Mouse (Mus musculus): ENCODE measurements around the gene Rnf4. TPM values are rescaled to one million over a fixed set of nuclear protein-coding genes. Genes with fewer than 3 reads are reported as not detected.

Rnf4 gene
- polyA plus RNA-seq, 1 experiment from 2014 or later: 132 TPM

DNA sequence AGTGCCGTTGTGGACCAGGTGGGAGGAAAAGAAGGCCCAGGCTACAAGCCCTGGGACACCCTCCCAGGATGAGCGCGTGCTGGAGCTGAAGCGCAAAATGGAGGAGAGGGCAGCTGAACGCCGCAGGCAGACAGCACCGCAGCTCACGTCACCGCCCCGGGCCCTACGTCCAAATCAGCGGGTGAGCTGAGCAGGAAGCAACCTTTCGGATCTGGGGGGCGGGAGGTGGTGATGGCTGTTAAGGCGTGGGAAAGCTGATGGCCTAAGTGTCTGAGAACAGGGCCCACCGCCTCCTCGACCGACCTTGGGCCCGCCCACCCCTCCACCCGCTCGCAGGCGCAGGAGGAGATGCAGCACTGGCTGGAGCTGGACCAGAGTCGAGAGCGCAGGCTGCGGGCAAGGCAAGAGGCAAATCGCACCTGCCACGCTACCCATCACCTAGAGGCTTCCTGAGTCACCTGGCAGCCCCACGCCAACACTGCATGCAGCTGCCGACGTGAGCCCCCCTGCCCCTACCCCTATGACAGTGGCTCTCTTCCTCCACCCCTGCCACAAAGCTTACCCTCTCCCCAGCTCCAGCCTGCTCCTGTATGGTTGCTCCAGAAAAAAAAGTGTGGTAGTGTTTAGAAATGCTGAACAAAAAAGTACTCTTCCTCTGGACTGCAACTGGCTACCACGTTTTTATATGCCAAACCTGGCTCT is 9.1 kb upstream of the Rnf4 start:
- WGBS: 16% methylated on average over 26 of the region's 31 CpGs
- H3K27me3 ChIP-seq (replicated peaks; ENCODE audit: control insufficient read depth, insufficient read depth, low read length): no peaks in the 10 kb centered on the region
- ATAC-seq: peak; percentile 86
- H3K9ac ChIP-seq (ENCODE audit: low read depth, low read length): peak overlapping the region; percentile 70
- H3K4me3 ChIP-seq (ENCODE audit: low read length): peak overlapping the region; percentile 32
- peak overlapping the region; percentile 12; the same call in 1 of the 2 replicates for H3K27ac ChIP-seq (ENCODE audit: low read depth, low read length)
- peaks cover 4% of the 10 kb centered on the region for H3K4me1 ChIP-seq (ENCODE audit: control insufficient read depth, insufficient read depth, low read depth, low read length)
- no peaks in the 10 kb centered on the region for H3K9me3 ChIP-seq (ENCODE audit: control insufficient read depth, low read length)
- no peaks in the 10 kb centered on the region for H3K36me3 ChIP-seq (ENCODE audit: control insufficient read depth, insufficient read depth, low read length)
- H3K4me2 ChIP-seq (ENCODE audit: low read length): peak overlapping the region; percentile 61

GRCm38 (mm10) chr5:34330136-34330535 is 6.0 kb upstream of the Rnf4 start:
- Histone ChIP-seq H3K27me3 (replicated peaks; ENCODE audit: control insufficient read depth, insufficient read depth, low read length) (no peaks in the 10 kb centered on the region), H3K9ac (ENCODE audit: low read depth, low read length) (no peak overlapping the region), H3K27ac (ENCODE audit: low read depth, low read length) (no peak overlapping the region), H3K4me3 (ENCODE audit: low read length) (no peak overlapping the region), H3K36me3 (ENCODE audit: control insufficient read depth, insufficient read depth, low read length) (no peaks in the 10 kb centered on the region), H3K9me3 (ENCODE audit: control insufficient read depth, low read length) (no peaks in the 10 kb centered on the region), H3K4me1 (ENCODE audit: control insufficient read depth, insufficient read depth, low read depth, low read length) (peaks cover 5% of the 10 kb centered on the region), H3K4me2 (ENCODE audit: low read length) (no peak overlapping the region)
- no peak for ATAC-seq
- WGBS: 94% methylated on average over 2 of the region's 2 CpGs

- no peak overlapping the region for H3K4me2 ChIP-seq (ENCODE audit: low read length)
- no peak overlapping the region for H3K4me3 ChIP-seq (ENCODE audit: low read length)
- H3K4me1 ChIP-seq (ENCODE audit: control insufficient read depth, insufficient read depth, low read depth, low read length): peaks cover 19% of the 10 kb centered on the region
- H3K27me3 ChIP-seq (replicated peaks; ENCODE audit: control insufficient read depth, insufficient read depth, low read length): no peaks in the 10 kb centered on the region
- no peak overlapping the region for H3K27ac ChIP-seq (ENCODE audit: low read depth, low read length)
- no peaks in the 10 kb centered on the region for H3K36me3 ChIP-seq (ENCODE audit: control insufficient read depth, insufficient read depth, low read length)
- no peaks in the 10 kb centered on the region for H3K9me3 ChIP-seq (ENCODE audit: control insufficient read depth, low read length)
- H3K9ac ChIP-seq (ENCODE audit: low read depth, low read length): no peak overlapping the region
- ATAC-seq: no peak
- WGBS: 93% methylated on average over 1 of the region's 1 CpGs
Observed at GRCm38 (mm10) chr5:34334081-34334480, 2.0 kb upstream of the Rnf4 start.

- ATAC-seq: peak; percentile 75
- Histone ChIP-seq H3K4me3 (ENCODE audit: low read length) (peak overlapping the region; percentile 88), H3K9ac (ENCODE audit: low read depth, low read length) (peak overlapping the region; percentile 94), H3K27ac (ENCODE audit: low read depth, low read length) (peak overlapping the region; percentile 90), H3K27me3 (replicated peaks; ENCODE audit: control insufficient read depth, insufficient read depth, low read length) (no peaks in the 10 kb centered on the region), H3K4me1 (ENCODE audit: control insufficient read depth, insufficient read depth, low read depth, low read length) (peaks cover 19% of the 10 kb centered on the region), H3K4me2 (ENCODE audit: low read length) (peak overlapping the region; percentile 96), H3K36me3 (ENCODE audit: control insufficient read depth, insufficient read depth, low read length) (no peaks in the 10 kb centered on the region), H3K9me3 (ENCODE audit: control insufficient read depth, low read length) (no peaks in the 10 kb centered on the region)
- 4% methylated on average over 21 of the region's 21 CpGs for WGBS
Observed at GRCm38 (mm10) chr5:34335539-34336096, 471 bp upstream of the Rnf4 start.

DNA sequence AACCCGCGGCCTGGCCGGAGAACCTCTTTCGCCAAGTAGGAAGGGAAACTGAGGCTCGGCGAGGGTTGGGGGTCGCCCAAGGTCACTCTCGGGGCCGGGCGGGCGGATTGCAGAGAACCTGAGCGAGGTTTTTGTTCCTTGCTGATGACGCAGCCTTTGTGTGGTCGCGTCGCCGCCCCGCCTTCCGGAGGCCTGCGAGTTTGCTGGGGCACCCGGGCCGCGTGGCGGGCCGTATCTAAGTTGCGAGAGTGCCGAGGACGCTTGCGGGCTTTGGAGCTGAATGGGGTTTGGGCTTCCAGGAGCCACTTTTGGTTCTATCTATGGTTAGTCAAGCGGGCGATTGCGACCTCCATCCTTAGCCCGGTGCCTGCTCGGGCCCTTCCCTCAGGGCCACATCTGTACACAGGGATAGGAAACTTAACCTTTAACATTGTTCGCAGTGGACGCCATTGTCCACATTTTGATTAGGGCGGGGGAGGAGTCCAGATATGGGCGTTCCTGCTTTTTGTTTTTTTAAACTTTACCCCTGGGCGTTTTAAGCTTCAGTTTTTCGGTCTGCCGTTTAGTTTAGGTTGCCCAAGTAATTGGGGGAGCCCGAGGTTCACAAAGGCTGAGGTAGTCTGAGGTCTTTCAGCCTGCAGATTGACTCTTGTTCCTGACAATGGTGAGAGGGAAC is 824 bp downstream of the Rnf4 start:
- 0% methylated on average over 37 of the region's 42 CpGs for WGBS
- H3K9me3 ChIP-seq (ENCODE audit: control insufficient read depth, low read length): no peaks in the 10 kb centered on the region
- peak overlapping the region; percentile 95 for H3K27ac ChIP-seq (ENCODE audit: low read depth, low read length)
- H3K36me3 ChIP-seq (ENCODE audit: control insufficient read depth, insufficient read depth, low read length): no peaks in the 10 kb centered on the region
- peak overlapping the region; percentile 88 for H3K4me3 ChIP-seq (ENCODE audit: low read length)
- no peak for ATAC-seq
- H3K4me1 ChIP-seq (ENCODE audit: control insufficient read depth, insufficient read depth, low read depth, low read length): peaks cover 19% of the 10 kb centered on the region
- H3K27me3 ChIP-seq (replicated peaks; ENCODE audit: control insufficient read depth, insufficient read depth, low read length): no peaks in the 10 kb centered on the region
- peak overlapping the region; percentile 95 for H3K9ac ChIP-seq (ENCODE audit: low read depth, low read length)
- H3K4me2 ChIP-seq (ENCODE audit: low read length): peak overlapping the region; percentile 97

DNA sequence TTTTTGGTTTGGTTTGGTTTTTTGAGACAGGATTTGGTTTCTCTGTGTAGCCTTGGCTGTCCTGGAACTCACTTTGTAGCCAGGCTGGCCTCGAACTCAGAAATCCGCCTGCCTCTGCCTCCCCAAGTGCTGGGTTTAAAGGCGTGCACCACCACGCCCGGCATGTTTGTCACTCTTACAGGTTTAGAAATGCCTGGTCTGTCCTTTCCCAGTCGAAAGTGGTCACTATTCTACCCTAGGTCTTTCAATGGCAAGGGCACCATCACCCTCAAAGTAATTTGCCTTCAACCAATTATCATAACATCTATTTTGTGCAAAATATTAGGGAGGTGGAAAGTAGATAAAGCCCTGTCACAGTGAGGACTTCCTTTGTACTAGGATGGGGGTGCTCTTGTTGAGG is 4.2 kb downstream of the Rnf4 start:
- Histone ChIP-seq H3K9me3 (ENCODE audit: control insufficient read depth, low read length) (no peaks in the 10 kb centered on the region), H3K4me3 (ENCODE audit: low read length) (no peak overlapping the region), H3K4me2 (ENCODE audit: low read length) (no peak overlapping the region), H3K4me1 (ENCODE audit: control insufficient read depth, insufficient read depth, low read depth, low read length) (peaks cover 17% of the 10 kb centered on the region), H3K9ac (ENCODE audit: low read depth, low read length) (no peak overlapping the region), H3K36me3 (ENCODE audit: control insufficient read depth, insufficient read depth, low read length) (no peaks in the 10 kb centered on the region), H3K27me3 (replicated peaks; ENCODE audit: control insufficient read depth, insufficient read depth, low read length) (no peaks in the 10 kb centered on the region), H3K27ac (ENCODE audit: low read depth, low read length) (no peak overlapping the region)
- ATAC-seq: no peak
- WGBS: 95% methylated on average over 6 of the region's 6 CpGs

DNA sequence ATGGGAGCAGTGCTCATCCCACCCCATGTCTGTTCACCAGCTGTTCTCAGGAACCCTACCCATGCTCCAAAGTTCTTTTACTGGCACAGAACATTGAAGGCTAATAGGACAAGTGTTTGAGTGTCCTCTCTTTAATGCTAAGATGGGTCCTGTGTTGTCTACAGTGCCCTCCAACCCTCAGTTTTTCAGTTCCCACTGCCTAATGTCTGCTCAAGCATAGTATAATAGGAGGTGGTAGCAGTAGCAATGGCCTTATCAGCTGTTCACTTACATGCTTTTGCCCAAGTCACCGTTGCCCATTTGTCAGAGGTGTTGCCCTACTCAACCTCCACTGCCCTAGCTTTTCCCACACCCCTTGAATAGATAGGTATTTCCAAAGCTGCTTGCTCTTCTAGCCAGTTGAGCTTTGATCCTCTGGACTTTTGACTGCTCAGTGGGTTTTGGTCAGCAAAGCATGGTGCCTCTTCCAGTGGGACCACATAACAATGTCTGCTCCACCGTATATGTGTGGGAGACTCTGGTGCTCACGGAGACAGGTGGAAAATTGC is 16.1 kb downstream of the Rnf4 start:
- H3K27ac ChIP-seq (ENCODE audit: low read depth, low read length): no peak overlapping the region
- no peak overlapping the region for H3K9ac ChIP-seq (ENCODE audit: low read depth, low read length)
- peaks cover 48% of the 10 kb centered on the region for H3K36me3 ChIP-seq (ENCODE audit: control insufficient read depth, insufficient read depth, low read length)
- no peak for ATAC-seq
- H3K9me3 ChIP-seq (ENCODE audit: control insufficient read depth, low read length): no peaks in the 10 kb centered on the region
- H3K4me1 ChIP-seq (ENCODE audit: control insufficient read depth, insufficient read depth, low read depth, low read length): no peaks in the 10 kb centered on the region
- no peaks in the 10 kb centered on the region for H3K27me3 ChIP-seq (replicated peaks; ENCODE audit: control insufficient read depth, insufficient read depth, low read length)
- no peak overlapping the region for H3K4me3 ChIP-seq (ENCODE audit: low read length)
- WGBS: 96% methylated on average over 3 of the region's 3 CpGs
- H3K4me2 ChIP-seq (ENCODE audit: low read length): no peak overlapping the region

DNA sequence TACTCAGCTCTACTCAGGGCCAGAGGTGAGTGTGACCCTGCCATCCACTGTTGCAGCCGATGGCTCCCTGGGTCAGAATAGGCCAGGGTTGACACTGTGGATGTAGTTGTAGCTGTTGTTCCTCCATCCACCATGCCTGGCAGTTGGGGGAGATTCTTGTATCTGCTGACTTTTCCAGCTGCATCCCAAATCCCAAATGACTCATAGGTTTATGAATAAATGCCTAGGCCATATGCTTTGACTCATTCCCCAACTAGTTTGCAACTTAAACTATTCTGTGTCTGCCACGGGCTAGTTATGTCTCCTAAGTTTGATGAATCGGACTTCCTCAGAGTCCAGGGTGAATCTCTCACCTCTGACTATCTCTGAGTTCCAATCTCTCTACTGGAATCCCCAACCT is 24.2 kb downstream of the Rnf4 start:
- H3K36me3 ChIP-seq (ENCODE audit: control insufficient read depth, insufficient read depth, low read length): peaks cover 16% of the 10 kb centered on the region

GRCm38 (mm10) chr5:34363115-34363514 is 27.0 kb downstream of the Rnf4 start:
- no peak overlapping the region for H3K4me2 ChIP-seq (ENCODE audit: low read length)
- no peak for ATAC-seq

More for the DNA sequence above, 24.2 kb downstream of the Rnf4 start:
- H3K4me1 ChIP-seq (ENCODE audit: control insufficient read depth, insufficient read depth, low read depth, low read length): no peaks in the 10 kb centered on the region
- no peak overlapping the region for H3K4me2 ChIP-seq (ENCODE audit: low read length)
- H3K9ac ChIP-seq (ENCODE audit: low read depth, low read length): no peak overlapping the region
- no peak for ATAC-seq
- no peak overlapping the region for H3K4me3 ChIP-seq (ENCODE audit: low read length)
- no peaks in the 10 kb centered on the region for H3K9me3 ChIP-seq (ENCODE audit: control insufficient read depth, low read length)
- 90% methylated on average over 3 of the region's 3 CpGs for WGBS
- H3K27me3 ChIP-seq (replicated peaks; ENCODE audit: control insufficient read depth, insufficient read depth, low read length): no peaks in the 10 kb centered on the region
- H3K27ac ChIP-seq (ENCODE audit: low read depth, low read length): no peak overlapping the region

More at GRCm38 (mm10) chr5:34363115-34363514, 27.0 kb downstream of the Rnf4 start:
- Histone ChIP-seq H3K27ac (ENCODE audit: low read depth, low read length) (no peak overlapping the region), H3K4me3 (ENCODE audit: low read length) (no peak overlapping the region), H3K9me3 (ENCODE audit: control insufficient read depth, low read length) (no peaks in the 10 kb centered on the region), H3K27me3 (replicated peaks; ENCODE audit: control insufficient read depth, insufficient read depth, low read length) (no peaks in the 10 kb centered on the region), H3K36me3 (ENCODE audit: control insufficient read depth, insufficient read depth, low read length) (peaks cover 9% of the 10 kb centered on the region), H3K9ac (ENCODE audit: low read depth, low read length) (no peak overlapping the region), H3K4me1 (ENCODE audit: control insufficient read depth, insufficient read depth, low read depth, low read length) (no peaks in the 10 kb centered on the region)
